8 mouse cellular contexts compared by ENCODE assay signal in genomic region chr1:75662141-75662990, GRCm38 (mm10).
DNase-seq lines count a peak whose midpoint lies in the region; ATAC-seq and TF ChIP-seq lines count a peak whose summit lies in the region.

No protein-coding gene starts in this region.

- H3K4me3 ChIP-seq in hindbrain, embryonic 11.5 days (ENCODE audit: low read depth, low read length), result no peak overlapping the region
- no peak overlapping the region for H3K4me3 ChIP-seq in hindbrain, embryonic 16.5 days (ENCODE audit: low read length)
- no peak overlapping the region for H3K4me3 ChIP-seq in heart, postnatal 0 days (ENCODE audit: low read depth, low read length)
- H3K4me3 ChIP-seq in midbrain, embryonic 10.5 days, result peak overlapping the region; percentile 23

- peaks cover 4% of the 10 kb centered on the region for H3K4me1 ChIP-seq in hindbrain, embryonic 11.5 days (replicated peaks; ENCODE audit: control insufficient read depth, insufficient read depth, low read length)
- 0 out of 2 replicates have a peak, but pooled peaks cover 2% of the 10 kb centered on the region for H3K4me1 ChIP-seq in hindbrain, embryonic 16.5 days (ENCODE audit: control insufficient read depth, insufficient read depth, low read depth, low read length)
- no peaks in the 10 kb centered on the region for H3K4me1 ChIP-seq in heart, postnatal 0 days (ENCODE audit: control insufficient read depth, insufficient read depth)
- peaks cover 20% of the 10 kb centered on the region for H3K4me1 ChIP-seq in midbrain, embryonic 10.5 days

- ATAC-seq in hindbrain, embryonic 11.5 days (ENCODE audit: low FRiP score), result peak; percentile 49; the same call in 1 of the 2 replicates
- ATAC-seq in hindbrain, embryonic 16.5 days, result no peak
- peak; percentile 33; the same call in 1 of the 2 replicates for ATAC-seq in heart, postnatal 0 days (ENCODE audit: insufficient read depth, low read depth)

- TF ChIP-seq EP300 in heart, postnatal 0 days (IDR thresholded peaks at IDR 0.05; ENCODE audit: low read depth), result peak; percentile 34; the same call in 1 of the 2 replicates

- DNase-seq in hindbrain, embryonic 11.5 days (ENCODE audit: low spot score), result peak; percentile 61
- peak; percentile 75 for DNase-seq in embryo, embryonic 9.5 days (ENCODE audit: extremely low spot score)
- DNase-seq in heart, postnatal 0 days (ENCODE audit: low spot score), result peak; percentile 16
- DNase-seq in midbrain, embryonic 10.5 days (ENCODE audit: low spot score), result peak; percentile 59
- no peak for DNase-seq in right cerebral cortex, postnatal 36 days (ENCODE audit: low spot score in 2 of 2)
- no peak for DNase-seq in right cerebral cortex, adult 2 months (ENCODE audit: low spot score in 2 of 2)
- no peak for DNase-seq in cerebellum, adult 9-11 months

- 14% methylated on average over 17 of the region's 17 CpGs for WGBS in hindbrain, embryonic 11.5 days
- 17% methylated on average over 17 of the region's 17 CpGs for WGBS in hindbrain, embryonic 16.5 days
- WGBS in heart, postnatal 0 days, result 12% methylated on average over 17 of the region's 17 CpGs
- 17% methylated on average over 17 of the region's 17 CpGs for WGBS in midbrain, embryonic 10.5 days

- H3K9me3 ChIP-seq in hindbrain, embryonic 11.5 days (ENCODE audit: control insufficient read depth, low read length), result no peaks in the 10 kb centered on the region
- H3K9me3 ChIP-seq in hindbrain, embryonic 16.5 days (ENCODE audit: control insufficient read depth, low read length), result no peaks in the 10 kb centered on the region
- H3K9me3 ChIP-seq in heart, postnatal 0 days (replicated peaks; ENCODE audit: control insufficient read depth, low read length), result no peaks in the 10 kb centered on the region
- H3K9me3 ChIP-seq in midbrain, embryonic 10.5 days (replicated peaks), result peaks cover 19% of the 10 kb centered on the region

- 0 out of 2 replicates have a peak overlapping the region, but pooled peaks have one; percentile 17 for H3K4me2 ChIP-seq in hindbrain, embryonic 11.5 days (replicated peaks; ENCODE audit: low read depth, low read length)
- no peak overlapping the region for H3K4me2 ChIP-seq in hindbrain, embryonic 16.5 days (ENCODE audit: low read length)
- peak overlapping the region; percentile 43 for H3K4me2 ChIP-seq in heart, postnatal 0 days (ENCODE audit: low read depth, low read length)

- no peak for TF ChIP-seq CTCF in heart, postnatal 0 days (IDR thresholded peaks at IDR 0.05; ENCODE audit: low read depth)

- no peak overlapping the region for H3K27ac ChIP-seq in hindbrain, embryonic 11.5 days (ENCODE audit: low read depth, low read length)
- no peak overlapping the region for H3K27ac ChIP-seq in hindbrain, embryonic 16.5 days (ENCODE audit: low read depth, low read length)
- H3K27ac ChIP-seq in heart, postnatal 0 days (ENCODE audit: low read depth), result no peak overlapping the region
- peak overlapping the region; percentile 30; the same call in 1 of the 2 replicates for H3K27ac ChIP-seq in midbrain, embryonic 10.5 days (replicated peaks)

- no peak overlapping the region for H3K9ac ChIP-seq in hindbrain, embryonic 11.5 days (ENCODE audit: low read depth, low read length)
- no peak overlapping the region for H3K9ac ChIP-seq in hindbrain, embryonic 16.5 days (ENCODE audit: low read depth, low read length)
- H3K9ac ChIP-seq in heart, postnatal 0 days (replicated peaks; ENCODE audit: low read depth, low read length), result no peak overlapping the region

- no peaks in the 10 kb centered on the region for H3K36me3 ChIP-seq in hindbrain, embryonic 11.5 days (ENCODE audit: control insufficient read depth, insufficient read depth, low read length)
- H3K36me3 ChIP-seq in hindbrain, embryonic 16.5 days (ENCODE audit: control insufficient read depth, insufficient read depth, low read length), result no peaks in the 10 kb centered on the region
- no peaks in the 10 kb centered on the region for H3K36me3 ChIP-seq in heart, postnatal 0 days (replicated peaks; ENCODE audit: control insufficient read depth, insufficient read depth, low read length)
- no peaks in the 10 kb centered on the region for H3K36me3 ChIP-seq in midbrain, embryonic 10.5 days

- H3K27me3 ChIP-seq in hindbrain, embryonic 11.5 days (ENCODE audit: control insufficient read depth, insufficient read depth, low read length), result no peaks in the 10 kb centered on the region; the same call in 1 of the 2 replicates
- no peaks in the 10 kb centered on the region; the same call in 1 of the 2 replicates for H3K27me3 ChIP-seq in hindbrain, embryonic 16.5 days (replicated peaks; ENCODE audit: control insufficient read depth, insufficient read depth, low read length)
- 0 out of 2 replicates have a peak, but pooled peaks cover 2% of the 10 kb centered on the region for H3K27me3 ChIP-seq in heart, postnatal 0 days (ENCODE audit: control insufficient read depth, insufficient read depth, low read length)
- H3K27me3 ChIP-seq in midbrain, embryonic 10.5 days (ENCODE audit: low read depth, poor library complexity, severe bottlenecking), result peaks cover 62% of the 10 kb centered on the region

Comparison
In these comparisons a context has a peak if more than half of its experiments do, and no peak if none do; other contexts are left out.
1. DNase-seq: peak in hindbrain, embryonic 11.5 days (single experiment), embryo, embryonic 9.5 days (single experiment), heart, postnatal 0 days (single experiment) and midbrain, embryonic 10.5 days (single experiment); none in right cerebral cortex, postnatal 36 days (0 of 2), right cerebral cortex, adult 2 months (0 of 2) and cerebellum, adult 9-11 months (single experiment).